Mouse (Mus musculus) kidney, adult 8-10 months (tissue): ENCODE data around the gene Nfkb2.

ENCODE experiments used
- DNase-seq, 2 experiments: peaks; one replicate each; pipeline ENCODE4 v3.0.0; 2022

Gene Nfkb2

GRCm38 (mm10) chr19:46304216-46304841 lies at the start of gene Nfkb2:
Nfkb2 (plus strand) TSS chr19:46304320.
- DNase-seq: peak; percentile 96

GRCm38 (mm10) chr19:46264762-46265161 lies 39.4 kb upstream of the Nfkb2 start:
- DNase-seq: no peak

- DNase-seq: no peak
Measured at GRCm38 (mm10) chr19:46275307-46275706, 28.8 kb upstream of the Nfkb2 start.

GRCm38 (mm10) chr19:46282081-46282849 lies 21.9 kb upstream of the Nfkb2 start:
- no peak for DNase-seq

- DNase-seq: no peak
Measured at GRCm38 (mm10) chr19:46284686-46285085, 19.4 kb upstream of the Nfkb2 start.

GRCm38 (mm10) chr19:46285631-46286030 lies 18.5 kb upstream of the Nfkb2 start:
- no peak for DNase-seq

- DNase-seq: peak in 1 of 2 experiments; percentile 46
Measured at GRCm38 (mm10) chr19:46286047-46286446, 18.1 kb upstream of the Nfkb2 start.

- no peak for DNase-seq
Measured at GRCm38 (mm10) chr19:46286926-46287325, 17.2 kb upstream of the Nfkb2 start.

- DNase-seq: no peak
Measured at GRCm38 (mm10) chr19:46287566-46287965, 16.6 kb upstream of the Nfkb2 start.

- no peak for DNase-seq
Measured at GRCm38 (mm10) chr19:46290535-46291105, 13.5 kb upstream of the Nfkb2 start.

GRCm38 (mm10) chr19:46296938-46297337 lies 7.2 kb upstream of the Nfkb2 start:
- DNase-seq: no peak

GRCm38 (mm10) chr19:46300294-46301045 lies 3.6 kb upstream of the Nfkb2 start:
- DNase-seq: no peak

- DNase-seq: no peak
Measured at GRCm38 (mm10) chr19:46302551-46302950, 1.6 kb upstream of the Nfkb2 start.

- DNase-seq: no peak
Measured at GRCm38 (mm10) chr19:46303251-46304215, 587 bp upstream of the Nfkb2 start.

GRCm38 (mm10) chr19:46304908-46305333 lies 801 bp downstream of the Nfkb2 start:
- no peak for DNase-seq

GRCm38 (mm10) chr19:46305432-46306267 lies 1.5 kb downstream of the Nfkb2 start:
- DNase-seq: peak; percentile 83 to 90

- DNase-seq: no peak
Measured at GRCm38 (mm10) chr19:46306268-46306610, 2.1 kb downstream of the Nfkb2 start.

GRCm38 (mm10) chr19:46306751-46307289 lies 2.7 kb downstream of the Nfkb2 start:
- no peak for DNase-seq

GRCm38 (mm10) chr19:46307781-46308180 lies 3.7 kb downstream of the Nfkb2 start:
- DNase-seq: no peak

- no peak for DNase-seq
Measured at GRCm38 (mm10) chr19:46308303-46308702, 4.2 kb downstream of the Nfkb2 start.
